Mouse (Mus musculus): ENCODE measurements at regions not wholly inside any gene's neighbourhood (a gene's known extent, or its start where the extent isn't known, plus 50 kb on each side); places are given as distances from the start of the nearest gene placed in this dataset.

DNA sequence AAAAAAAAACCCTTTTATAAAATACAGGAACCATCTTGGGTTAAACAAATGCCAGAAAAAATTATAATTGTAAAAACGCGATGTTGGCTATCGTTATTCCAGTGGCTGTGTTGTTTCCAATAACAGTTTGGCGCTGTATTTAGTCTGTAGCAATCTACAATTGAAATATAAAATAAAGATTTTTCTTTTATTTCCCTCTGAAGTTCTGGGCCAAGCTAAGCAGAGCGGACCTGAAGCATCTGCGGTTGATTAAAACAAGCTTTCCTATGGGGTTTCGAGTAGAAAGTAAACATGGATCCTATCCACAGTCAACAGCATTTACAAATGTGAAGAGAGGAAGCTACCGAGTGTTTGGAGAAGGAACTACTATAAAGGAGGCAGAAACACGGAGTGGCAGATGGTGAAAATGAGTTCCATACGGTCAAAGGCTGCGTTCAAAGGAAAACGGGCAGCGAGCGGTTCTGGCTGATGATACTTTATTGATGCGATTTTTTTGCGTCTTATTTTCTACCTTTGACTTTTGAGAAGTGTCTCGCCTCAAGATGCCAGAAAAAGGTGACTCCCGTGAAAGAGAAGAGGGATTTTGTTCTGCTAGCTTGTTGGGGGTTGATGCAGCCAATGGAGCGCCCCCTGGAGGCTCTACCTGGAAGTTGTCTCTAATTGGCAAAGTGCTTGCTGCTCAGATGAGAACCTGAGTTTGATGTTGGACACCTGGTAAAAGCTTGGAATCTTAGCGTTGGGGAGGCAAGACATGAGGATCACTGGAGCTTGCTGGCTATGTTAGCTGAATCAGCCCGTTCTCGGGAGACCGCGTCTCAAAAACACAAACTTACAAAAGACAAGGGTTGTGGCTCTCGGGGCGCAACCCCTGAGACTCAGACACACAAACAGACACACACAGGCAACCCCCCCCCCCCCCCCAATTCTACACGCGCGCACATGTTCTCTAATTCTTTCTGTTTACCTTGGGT is 96.7 kb upstream of the Psmd7 start:
- Histone ChIP-seq H3K9me3 (no peaks in the 10 kb centered on the region), H3K27ac (replicated peaks) (peak overlapping the region; percentile 51; the same call in 1 of the 2 replicates), H3K4me1 (peaks cover 12% of the 10 kb centered on the region), H3K36me3 (replicated peaks) (no peaks in the 10 kb centered on the region), H3K4me3 (peak overlapping the region; percentile 42), H3K27me3 (replicated peaks; ENCODE audit: low read depth, poor library complexity, severe bottlenecking) (peaks cover 25% of the 10 kb centered on the region; the same call in 1 of the 2 replicates)
- peak; percentile 79 for DNase-seq (ENCODE audit: low spot score)
- 37% methylated on average over 29 of the region's 29 CpGs for WGBS

DNA sequence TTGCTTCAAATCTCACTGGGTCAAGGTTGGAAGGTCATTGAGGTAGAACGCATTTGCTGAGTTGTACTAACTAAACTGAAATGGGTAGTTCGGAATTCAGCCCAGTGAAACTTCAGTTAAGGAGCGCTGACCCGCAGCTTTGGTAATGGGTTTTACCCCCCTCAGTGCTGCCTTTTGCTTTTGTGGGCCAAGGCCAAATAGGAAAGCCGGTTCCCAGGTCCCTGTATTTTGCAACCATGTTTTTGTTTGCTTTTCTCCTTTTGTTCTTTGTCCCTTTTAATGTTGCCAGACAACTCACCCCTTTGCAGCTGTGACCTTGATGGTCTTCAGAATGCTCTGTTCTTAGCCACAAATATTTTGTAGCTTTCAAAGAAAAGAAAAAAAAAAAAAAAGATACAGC is 98.7 kb upstream of the Psmd7 start:
- DNase-seq (ENCODE audit: low spot score): no peak
- no peaks in the 10 kb centered on the region for H3K36me3 ChIP-seq (replicated peaks)
- WGBS: 68% methylated on average over 5 of the region's 5 CpGs
- no peaks in the 10 kb centered on the region for H3K9me3 ChIP-seq
- peaks cover 30% of the 10 kb centered on the region; the same call in 1 of the 2 replicates for H3K27me3 ChIP-seq (replicated peaks; ENCODE audit: low read depth, poor library complexity, severe bottlenecking)
- H3K27ac ChIP-seq (replicated peaks): no peak overlapping the region
- H3K4me1 ChIP-seq: peaks cover 12% of the 10 kb centered on the region
- no peak overlapping the region for H3K4me3 ChIP-seq

DNA sequence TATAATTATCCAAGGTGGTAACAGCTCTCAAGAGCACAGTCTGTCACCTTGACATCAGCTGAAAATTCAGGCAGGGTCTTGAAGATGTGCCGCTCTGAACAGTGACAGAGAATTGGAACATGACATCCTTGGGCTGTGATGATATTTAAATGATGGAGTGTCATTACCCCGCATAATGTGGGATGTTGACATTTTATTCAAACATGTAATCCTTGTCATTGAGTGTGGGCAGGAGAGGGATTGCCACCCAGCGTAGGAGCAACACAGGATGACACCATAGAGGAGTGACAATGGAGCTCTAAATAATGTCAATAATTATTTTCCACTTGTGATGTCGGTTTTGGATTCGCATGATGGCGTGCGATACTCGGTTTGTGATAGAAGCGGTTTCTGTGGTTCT is 99.3 kb upstream of the Psmd7 start:
- 95% methylated on average over 9 of the region's 9 CpGs for WGBS
- DNase-seq (ENCODE audit: low spot score): no peak
- no peak overlapping the region for H3K27ac ChIP-seq (replicated peaks)
- no peaks in the 10 kb centered on the region for H3K36me3 ChIP-seq (replicated peaks)
- H3K4me3 ChIP-seq: no peak overlapping the region
- peaks cover 12% of the 10 kb centered on the region for H3K4me1 ChIP-seq
- peaks cover 27% of the 10 kb centered on the region; the same call in 1 of the 2 replicates for H3K27me3 ChIP-seq (replicated peaks; ENCODE audit: low read depth, poor library complexity, severe bottlenecking)
- H3K9me3 ChIP-seq: no peaks in the 10 kb centered on the region

DNA sequence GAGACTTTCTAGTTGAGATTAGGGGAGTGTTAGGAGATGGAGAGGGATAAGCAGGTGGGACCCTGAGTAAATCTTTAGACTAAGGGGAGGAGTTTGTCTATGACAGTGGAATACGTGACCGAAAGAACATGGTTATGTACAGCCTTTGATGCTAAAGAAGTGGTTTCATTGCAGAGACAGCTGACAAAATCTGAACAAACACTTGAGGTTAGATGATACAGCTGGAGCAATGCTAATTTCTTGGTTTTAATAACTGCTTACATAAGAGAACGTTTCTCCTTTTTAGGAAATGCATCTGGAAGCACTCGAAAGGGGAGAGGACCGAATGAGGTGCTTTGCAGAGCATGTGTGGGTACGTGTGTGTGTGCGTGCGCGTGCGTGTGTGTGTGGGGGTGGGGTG is 100.8 kb upstream of the Psmd7 start:
- Histone ChIP-seq H3K27ac (replicated peaks) (no peak overlapping the region), H3K4me3 (no peak overlapping the region), H3K27me3 (replicated peaks; ENCODE audit: low read depth, poor library complexity, severe bottlenecking) (peaks cover 17% of the 10 kb centered on the region; the same call in 1 of the 2 replicates), H3K4me1 (peaks cover 12% of the 10 kb centered on the region), H3K36me3 (replicated peaks) (no peaks in the 10 kb centered on the region), H3K9me3 (no peaks in the 10 kb centered on the region)
- 88% methylated on average over 10 of the region's 10 CpGs for WGBS
- no peak for DNase-seq (ENCODE audit: low spot score)

DNA sequence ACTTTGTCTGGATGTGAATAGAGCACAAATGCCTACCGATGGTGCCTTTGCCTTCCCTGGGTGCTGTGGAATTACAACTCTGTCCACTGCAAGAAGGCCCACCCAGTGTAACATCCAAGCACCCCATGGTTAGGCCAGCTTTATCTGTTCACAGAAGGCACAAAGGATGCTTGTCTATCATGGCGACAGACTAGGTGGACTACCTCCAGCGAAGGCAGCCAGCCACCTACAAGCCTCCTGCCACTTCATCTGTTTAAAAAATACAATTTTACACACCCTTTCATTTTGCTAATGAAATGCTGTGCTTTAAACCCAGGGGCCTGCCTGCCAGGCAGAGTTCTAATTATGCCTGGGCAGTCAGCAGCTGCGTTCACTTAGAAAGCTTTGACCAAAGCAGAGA is 103.0 kb upstream of the Psmd7 start:
- H3K27ac ChIP-seq (replicated peaks): no peak overlapping the region
- no peak overlapping the region for H3K4me3 ChIP-seq
- 92% methylated on average over 4 of the region's 4 CpGs for WGBS

DNA sequence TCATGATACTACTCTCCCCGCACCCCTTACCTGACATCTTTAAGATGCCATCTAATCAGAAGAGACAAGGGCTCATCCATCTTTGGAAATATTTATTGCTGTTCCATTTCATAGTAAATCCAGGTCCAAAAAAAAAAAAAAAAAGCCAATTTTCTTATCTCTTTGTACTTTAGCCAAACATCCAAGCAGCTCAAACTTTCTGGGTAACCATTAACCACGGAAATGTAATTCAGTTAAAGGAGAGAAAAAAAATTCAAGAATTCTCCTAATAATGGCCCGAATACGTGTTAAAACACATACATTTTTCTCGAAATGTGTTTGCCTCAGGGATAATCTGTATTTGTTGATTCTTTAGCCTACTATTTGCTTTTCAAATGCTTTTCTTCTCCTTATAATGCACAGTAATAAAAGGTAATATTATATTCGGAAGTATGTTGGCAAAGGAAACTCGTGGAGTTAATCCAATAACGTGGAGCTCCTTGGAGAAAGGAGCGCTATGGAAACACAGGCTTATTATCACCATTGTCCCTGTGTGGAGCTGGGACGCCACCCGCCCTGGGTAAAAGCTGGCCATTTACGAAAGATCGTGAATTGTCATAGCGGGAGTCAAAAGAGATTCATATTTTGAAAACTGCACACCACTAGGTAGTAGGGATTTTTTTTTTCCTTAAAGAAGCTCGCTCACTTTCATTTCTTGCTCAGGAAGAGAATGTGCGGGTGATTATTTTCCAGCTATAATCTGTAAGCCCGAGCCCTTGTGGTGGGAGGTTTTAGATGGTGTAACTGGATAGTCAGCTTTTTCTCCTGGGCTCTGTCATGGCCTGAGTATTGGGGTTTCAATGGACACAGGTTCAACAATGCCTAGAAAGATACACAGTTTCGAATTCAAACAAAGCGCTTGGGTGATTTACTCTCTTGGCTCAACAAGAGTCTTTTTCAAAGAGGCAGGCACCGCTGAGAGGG is 108.4 kb upstream of the Psmd7 start:
- H3K9me3 ChIP-seq: no peaks in the 10 kb centered on the region
- WGBS: 85% methylated on average over 20 of the region's 20 CpGs
- H3K36me3 ChIP-seq (replicated peaks): no peaks in the 10 kb centered on the region
- no peak overlapping the region for H3K27ac ChIP-seq (replicated peaks)
- H3K27me3 ChIP-seq (replicated peaks; ENCODE audit: low read depth, poor library complexity, severe bottlenecking): peaks cover 6% of the 10 kb centered on the region; the same call in 1 of the 2 replicates
- no peak overlapping the region for H3K4me3 ChIP-seq
- DNase-seq (ENCODE audit: low spot score): no peak
- 0 out of 2 replicates have a peak, but pooled peaks cover 5% of the 10 kb centered on the region for H3K4me1 ChIP-seq

More for the DNA sequence above, 103.0 kb upstream of the Psmd7 start:
- DNase-seq (ENCODE audit: low spot score): no peak
- H3K4me1 ChIP-seq: 0 out of 2 replicates have a peak, but pooled peaks cover 5% of the 10 kb centered on the region
- peaks cover 17% of the 10 kb centered on the region; the same call in 1 of the 2 replicates for H3K27me3 ChIP-seq (replicated peaks; ENCODE audit: low read depth, poor library complexity, severe bottlenecking)
- no peaks in the 10 kb centered on the region for H3K9me3 ChIP-seq
- no peaks in the 10 kb centered on the region for H3K36me3 ChIP-seq (replicated peaks)

DNA sequence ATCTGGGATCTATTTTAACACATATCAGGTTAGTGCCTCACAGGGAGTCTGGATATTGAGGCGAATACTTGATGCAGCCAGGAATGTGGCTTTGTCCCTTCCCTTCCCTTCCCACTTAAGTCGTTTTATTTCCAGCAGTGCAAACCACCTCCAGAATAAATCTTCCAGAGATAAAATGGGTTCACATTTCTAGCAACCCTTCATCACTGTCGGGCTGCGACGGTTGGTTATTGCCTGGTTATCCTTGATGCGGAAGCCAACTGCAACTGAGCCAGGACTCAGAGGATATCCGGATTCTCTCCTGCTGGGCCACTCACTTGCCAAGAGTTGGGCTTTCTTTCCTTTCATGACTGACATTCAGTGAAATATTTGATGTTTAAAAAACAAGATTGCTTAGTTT is 111.0 kb upstream of the Psmd7 start:
- WGBS: 51% methylated on average over 7 of the region's 7 CpGs
- DNase-seq (ENCODE audit: low spot score): no peak

DNA sequence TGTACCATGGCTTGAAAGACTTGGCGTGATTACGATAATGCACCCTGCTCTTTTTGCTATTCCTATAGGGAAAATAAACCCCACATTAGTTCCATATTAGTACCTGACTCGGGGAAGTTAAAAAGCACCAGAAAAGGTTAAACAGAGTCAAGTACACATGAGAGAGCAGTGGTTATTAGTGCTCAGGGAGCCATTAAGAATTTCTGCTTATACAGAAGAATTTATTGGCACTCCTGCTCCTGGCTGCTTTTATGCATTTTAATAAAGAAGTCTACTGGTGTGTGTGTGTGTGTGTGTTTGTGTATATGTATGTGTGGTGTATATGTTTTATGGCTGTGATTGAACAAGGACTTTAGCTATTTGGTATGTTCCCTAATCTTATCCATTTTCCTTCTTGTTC is 111.5 kb upstream of the Psmd7 start:
- no peak for DNase-seq (ENCODE audit: low spot score)
- Histone ChIP-seq H3K4me1 (0 out of 2 replicates have a peak, but pooled peaks cover 5% of the 10 kb centered on the region), H3K27ac (replicated peaks) (no peak overlapping the region), H3K36me3 (replicated peaks) (no peaks in the 10 kb centered on the region), H3K27me3 (replicated peaks; ENCODE audit: low read depth, poor library complexity, severe bottlenecking) (0 out of 2 replicates have a peak, but pooled peaks cover 6% of the 10 kb centered on the region), H3K4me3 (no peak overlapping the region), H3K9me3 (no peaks in the 10 kb centered on the region)
- WGBS: 82% methylated on average over 3 of the region's 3 CpGs

More for the DNA sequence above, 111.0 kb upstream of the Psmd7 start:
- Histone ChIP-seq H3K27me3 (replicated peaks; ENCODE audit: low read depth, poor library complexity, severe bottlenecking) (0 out of 2 replicates have a peak, but pooled peaks cover 6% of the 10 kb centered on the region), H3K27ac (replicated peaks) (no peak overlapping the region), H3K36me3 (replicated peaks) (no peaks in the 10 kb centered on the region), H3K4me3 (no peak overlapping the region), H3K4me1 (0 out of 2 replicates have a peak, but pooled peaks cover 5% of the 10 kb centered on the region), H3K9me3 (no peaks in the 10 kb centered on the region)

DNA sequence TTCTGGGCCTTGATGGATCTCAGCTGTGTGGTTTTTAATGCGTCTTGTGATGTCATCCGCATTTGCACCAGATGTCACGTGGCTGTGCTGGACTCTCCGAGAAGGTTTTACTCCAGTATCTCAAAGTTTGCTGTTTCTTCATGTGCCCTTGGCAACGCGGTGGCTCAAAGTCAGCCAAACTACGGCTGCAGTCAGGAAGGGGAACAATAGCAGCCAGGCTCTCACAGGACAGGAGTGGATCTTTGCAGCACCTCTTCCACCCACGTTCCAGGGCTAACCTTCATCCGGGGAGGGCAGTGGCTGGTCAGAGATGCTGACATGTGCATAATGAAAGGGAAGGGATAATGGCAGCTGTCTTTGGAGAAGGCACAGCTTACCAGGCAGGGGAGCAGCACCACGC is 127.6 kb upstream of the Psmd7 start:
- H3K27me3 ChIP-seq (replicated peaks; ENCODE audit: low read depth, poor library complexity, severe bottlenecking): no peaks in the 10 kb centered on the region

DNA sequence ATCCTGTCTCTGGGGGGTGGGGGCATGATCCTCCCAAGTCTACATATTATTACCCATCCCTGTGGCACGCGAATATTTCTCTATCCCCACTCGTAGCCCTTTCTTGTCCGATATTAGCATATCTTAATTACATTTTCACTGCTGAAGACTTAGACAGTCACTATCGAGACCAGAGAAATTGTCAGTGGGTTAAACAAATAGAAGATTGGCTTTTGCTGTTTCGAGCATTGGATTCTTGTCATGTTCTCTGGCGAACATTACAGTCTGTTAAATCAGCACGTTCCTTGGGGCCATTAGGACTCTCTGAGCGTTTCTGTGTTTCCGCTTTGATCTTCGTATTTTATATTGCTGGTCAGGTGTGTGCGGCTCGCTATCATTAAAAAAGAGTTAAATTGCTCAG is 129.6 kb upstream of the Psmd7 start:
- no peak for DNase-seq (ENCODE audit: low spot score)
- Histone ChIP-seq H3K9me3 (no peaks in the 10 kb centered on the region), H3K27me3 (replicated peaks; ENCODE audit: low read depth, poor library complexity, severe bottlenecking) (no peaks in the 10 kb centered on the region), H3K27ac (replicated peaks) (no peak overlapping the region), H3K4me1 (no peaks in the 10 kb centered on the region), H3K4me3 (no peak overlapping the region), H3K36me3 (replicated peaks) (no peaks in the 10 kb centered on the region)
- 91% methylated on average over 13 of the region's 13 CpGs for WGBS

More for the DNA sequence above, 127.6 kb upstream of the Psmd7 start:
- 0 out of 2 replicates have a peak, but pooled peaks cover 3% of the 10 kb centered on the region for H3K4me1 ChIP-seq
- DNase-seq (ENCODE audit: low spot score): no peak
- no peak overlapping the region for H3K4me3 ChIP-seq
- no peaks in the 10 kb centered on the region for H3K9me3 ChIP-seq
- no peak overlapping the region for H3K27ac ChIP-seq (replicated peaks)
- 88% methylated on average over 10 of the region's 10 CpGs for WGBS
- H3K36me3 ChIP-seq (replicated peaks): no peaks in the 10 kb centered on the region

DNA sequence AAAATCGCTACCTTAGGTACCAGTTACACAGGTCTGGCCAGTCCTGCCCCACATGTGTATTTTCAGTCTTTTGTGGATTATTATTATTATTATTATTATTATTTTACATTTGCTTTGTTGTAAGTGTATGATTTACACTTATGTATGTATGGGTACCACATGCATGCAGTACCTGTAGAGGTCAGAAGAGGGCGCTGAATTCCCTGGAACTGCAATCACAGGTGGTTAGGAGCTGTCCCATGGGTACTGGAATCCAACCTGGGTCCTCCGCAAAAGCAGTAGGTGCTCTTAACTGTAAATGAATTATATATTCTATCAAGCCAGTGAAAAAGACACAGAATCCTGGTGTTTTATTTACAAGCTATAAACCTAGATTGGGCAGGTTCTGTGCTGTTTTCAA is 131.4 kb upstream of the Psmd7 start:
- H3K27ac ChIP-seq (replicated peaks): no peak overlapping the region
- no peaks in the 10 kb centered on the region for H3K27me3 ChIP-seq (replicated peaks; ENCODE audit: low read depth, poor library complexity, severe bottlenecking)
- WGBS: 65% methylated on average over 3 of the region's 3 CpGs
- H3K4me3 ChIP-seq: no peak overlapping the region
- DNase-seq (ENCODE audit: low spot score): no peak
- no peaks in the 10 kb centered on the region for H3K4me1 ChIP-seq
- no peaks in the 10 kb centered on the region for H3K9me3 ChIP-seq
- H3K36me3 ChIP-seq (replicated peaks): no peaks in the 10 kb centered on the region

DNA sequence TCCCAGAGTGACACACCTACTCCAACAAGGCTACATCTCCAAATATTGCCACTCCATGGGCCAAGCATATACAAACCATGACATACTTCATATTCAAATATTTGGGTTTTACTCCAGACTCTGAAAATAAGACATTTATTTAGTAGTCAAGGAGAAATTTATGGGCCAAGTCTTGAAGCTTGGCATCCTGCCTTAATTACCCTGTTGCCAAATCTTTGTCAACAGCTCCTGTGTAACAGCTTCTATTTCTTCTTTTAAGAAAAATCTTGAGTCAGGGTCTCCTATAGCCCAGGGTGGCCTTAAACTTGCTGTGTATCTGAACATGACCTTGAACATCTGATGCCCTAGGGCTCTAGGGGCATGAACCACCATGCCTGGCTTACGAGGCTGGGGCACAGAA is 138.5 kb upstream of the Psmd7 start:
- Histone ChIP-seq H3K27me3 (replicated peaks; ENCODE audit: low read depth, poor library complexity, severe bottlenecking) (no peaks in the 10 kb centered on the region), H3K9me3 (no peaks in the 10 kb centered on the region), H3K36me3 (replicated peaks) (no peaks in the 10 kb centered on the region), H3K27ac (replicated peaks) (no peak overlapping the region), H3K4me3 (no peak overlapping the region), H3K4me1 (no peaks in the 10 kb centered on the region)
- DNase-seq (ENCODE audit: low spot score): no peak
- WGBS: 82% methylated on average over 1 of the region's 1 CpGs

Measured in embryonic facial prominence, embryonic 10.5 days (tissue).